Comparison of ENCODE assay signal across 19 mouse cellular contexts in genomic region chr8:122266867-122267266, GRCm38 (mm10). TPM values are rescaled to one million over a fixed set of nuclear protein-coding genes. Genes with fewer than 3 reads are reported as not detected.
DNase-seq lines count a peak whose midpoint lies in the region; ATAC-seq lines count a peak whose summit lies in the region.
"Had no signal": no experiment of that assay in that cellular context is flagged by ENCODE, and none has a peak within 500 bp of the region (broad histone marks: within the 10 kb centered on the region; RNA-seq: fewer than 3 reads in every experiment).

No protein-coding gene starts in this region.

- 38% methylated on average over 13 of the region's 13 CpGs for WGBS in embryonic facial prominence, embryonic 13.5 days
- WGBS in embryonic facial prominence, embryonic 10.5 days: 43% methylated on average over 13 of the region's 13 CpGs
- WGBS in limb, embryonic 13.5 days: 56% methylated on average over 13 of the region's 13 CpGs
- WGBS in limb, embryonic 10.5 days: 73% methylated on average over 13 of the region's 13 CpGs

- H3K27me3 ChIP-seq in embryonic facial prominence, embryonic 13.5 days: peaks cover 51% of the 10 kb centered on the region
- H3K27me3 ChIP-seq in embryonic facial prominence, embryonic 10.5 days (replicated peaks; ENCODE audit: low read depth, poor library complexity, severe bottlenecking): peaks cover 98% of the 10 kb centered on the region
- H3K27me3 ChIP-seq in limb, embryonic 13.5 days: peaks cover 36% of the 10 kb centered on the region
- peaks cover 85% of the 10 kb centered on the region for H3K27me3 ChIP-seq in limb, embryonic 10.5 days (ENCODE audit: low read depth, poor library complexity, severe bottlenecking)

- H3K9ac ChIP-seq in embryonic facial prominence, embryonic 13.5 days: peak overlapping the region; percentile 27; the same call in 1 of the 2 replicates
- H3K9ac ChIP-seq in limb, embryonic 13.5 days: 0 out of 2 replicates have a peak overlapping the region, but pooled peaks have one; percentile 27
- H3K9ac ChIP-seq: embryonic facial prominence, embryonic 12.5 days; hindbrain, embryonic 14.5 days; kidney, embryonic 15.5 days; limb, embryonic 15.5 days; liver, embryonic 15.5 days; stomach, embryonic 15.5 days had no signal

- H3K36me3 ChIP-seq in embryonic facial prominence, embryonic 13.5 days: no peaks in the 10 kb centered on the region; the same call in 1 of the 2 replicates
- no peaks in the 10 kb centered on the region for H3K36me3 ChIP-seq in embryonic facial prominence, embryonic 10.5 days (replicated peaks)
- no peaks in the 10 kb centered on the region; the same call in 1 of the 2 replicates for H3K36me3 ChIP-seq in limb, embryonic 13.5 days
- H3K36me3 ChIP-seq in limb, embryonic 10.5 days: no peaks in the 10 kb centered on the region
- H3K36me3 ChIP-seq: embryonic facial prominence, embryonic 12.5 days; heart, embryonic 10.5 days; kidney, embryonic 15.5 days; liver, embryonic 15.5 days; stomach, embryonic 15.5 days had no signal

- H3K9me3 ChIP-seq in embryonic facial prominence, embryonic 13.5 days: no peaks in the 10 kb centered on the region
- no peaks in the 10 kb centered on the region for H3K9me3 ChIP-seq in embryonic facial prominence, embryonic 10.5 days
- H3K9me3 ChIP-seq in limb, embryonic 13.5 days: no peaks in the 10 kb centered on the region
- no peaks in the 10 kb centered on the region for H3K9me3 ChIP-seq in limb, embryonic 10.5 days (replicated peaks)
- H3K9me3 ChIP-seq: embryonic facial prominence, embryonic 12.5 days; heart, embryonic 10.5 days; kidney, embryonic 15.5 days; limb, embryonic 15.5 days; liver, embryonic 15.5 days; stomach, embryonic 15.5 days had no signal

- no peak overlapping the region for H3K4me3 ChIP-seq in embryonic facial prominence, embryonic 13.5 days
- no peak overlapping the region for H3K4me3 ChIP-seq in embryonic facial prominence, embryonic 10.5 days
- no peak overlapping the region for H3K4me3 ChIP-seq in limb, embryonic 13.5 days
- H3K4me3 ChIP-seq in limb, embryonic 10.5 days: no peak overlapping the region
- H3K4me3 ChIP-seq: embryonic facial prominence, embryonic 12.5 days; gastrocnemius, adult 2 months; heart, embryonic 10.5 days; kidney, embryonic 15.5 days; limb, embryonic 15.5 days; liver, embryonic 15.5 days; stomach, embryonic 15.5 days had no signal

- peaks cover 10% of the 10 kb centered on the region for H3K4me1 ChIP-seq in embryonic facial prominence, embryonic 13.5 days
- H3K4me1 ChIP-seq in embryonic facial prominence, embryonic 10.5 days: peaks cover 33% of the 10 kb centered on the region
- peaks cover 9% of the 10 kb centered on the region for H3K4me1 ChIP-seq in limb, embryonic 13.5 days
- H3K4me1 ChIP-seq in limb, embryonic 10.5 days: peaks cover 19% of the 10 kb centered on the region

- H3K27ac ChIP-seq in embryonic facial prominence, embryonic 13.5 days: peak overlapping the region; percentile 39; the same call in 1 of the 2 replicates
- H3K27ac ChIP-seq in embryonic facial prominence, embryonic 10.5 days (replicated peaks): no peak overlapping the region
- no peak overlapping the region for H3K27ac ChIP-seq in limb, embryonic 13.5 days
- no peak overlapping the region for H3K27ac ChIP-seq in limb, embryonic 10.5 days
- H3K27ac ChIP-seq: embryonic facial prominence, embryonic 12.5 days; gastrocnemius, adult 2 months; heart, embryonic 10.5 days; hindbrain, embryonic 14.5 days; kidney, embryonic 15.5 days; limb, embryonic 15.5 days; liver, embryonic 15.5 days; stomach, embryonic 15.5 days had no signal

- H3K4me2 ChIP-seq in embryonic facial prominence, embryonic 13.5 days: no peak overlapping the region
- H3K4me2 ChIP-seq in limb, embryonic 13.5 days (replicated peaks): no peak overlapping the region
- H3K4me2 ChIP-seq: embryonic facial prominence, embryonic 12.5 days; hindbrain, embryonic 14.5 days; kidney, embryonic 15.5 days; limb, embryonic 15.5 days; liver, embryonic 15.5 days; stomach, embryonic 15.5 days had no signal

- DNase-seq in embryonic facial prominence, embryonic 10.5 days (ENCODE audit: low spot score): no peak
- no peak for DNase-seq in limb, embryonic 10.5 days (ENCODE audit: low spot score)
- DNase-seq in right cerebral cortex, postnatal 4 days: peak; percentile 47
- no peak for DNase-seq in right cerebral cortex, adult 18-20 months
- DNase-seq in layer of hippocampus, adult 9-10 months (ENCODE audit: low spot score): no peak
- DNase-seq: gastrocnemius, adult 2 months; kidney, postnatal 4 days; thymus, adult 18-20 months; thymus, postnatal 4 days had no signal

- no peak for ATAC-seq in embryonic facial prominence, embryonic 13.5 days (ENCODE audit: insufficient number of reproducible peaks, insufficient read depth, low FRiP score, low TSS enrichment, low read depth)
- no peak for ATAC-seq in limb, embryonic 13.5 days (ENCODE audit: low FRiP score, low read depth)
- ATAC-seq: intestine, embryonic 16.5 days had no signal

RNA-seq across cellular contexts. Expression of gene Zfpm1, which starts 15.1 kb away (rescaled TPM):
- 1.7 and 1.8 TPM in 2 replicates for polyA plus RNA-seq in embryonic facial prominence, embryonic 13.5 days (2015; fragmentation: Nextera tagmentation; extraction: Ambion mirVana)
- 1.5 and 2.0 TPM in 2 replicates for polyA plus RNA-seq in embryonic facial prominence, embryonic 10.5 days (2016; fragmentation: Nextera tagmentation; extraction: Ambion mirVana)
- 0.80 and 1.1 TPM in 2 replicates for polyA plus RNA-seq in limb, embryonic 13.5 days (2015; fragmentation: Nextera tagmentation; extraction: Ambion mirVana)
- 1.3 and 1.5 TPM in 2 replicates for polyA plus RNA-seq in limb, embryonic 10.5 days (2016; fragmentation: Nextera tagmentation; extraction: Ambion mirVana)
